Mouse (Mus musculus): ENCODE data around the gene Igfbp7. TPM values are rescaled to one million over a fixed set of nuclear protein-coding genes. Genes with fewer than 3 reads are reported as not detected.

The Igfbp7 gene
- total and polyA plus RNA-seq, 3 experiments, result 0.07 TPM; not detected in 2

DNA sequence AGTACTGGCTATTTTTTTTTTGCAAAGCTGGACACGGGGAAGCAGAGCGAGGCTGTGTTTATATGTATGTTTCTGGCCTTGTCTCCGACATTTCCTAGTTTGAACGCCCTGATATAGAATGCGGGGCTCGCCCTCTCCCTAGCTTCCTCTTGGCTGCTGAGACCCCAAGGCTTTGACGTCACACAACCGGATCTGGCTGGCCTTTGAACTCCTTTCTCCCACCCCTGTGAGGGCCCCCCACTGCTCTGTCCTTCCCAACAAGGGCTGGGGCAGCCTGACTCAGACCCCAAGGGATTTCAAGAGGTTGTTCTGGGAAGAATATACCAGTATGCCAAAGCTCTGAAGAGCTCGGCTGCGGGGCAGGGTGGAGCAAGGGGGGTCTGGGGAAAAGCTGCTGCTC is 49.5 kb downstream of the Igfbp7 start:
- H3K4me3 ChIP-seq (ENCODE audit: control insufficient read depth in 1 of 2, insufficient read depth in 1 of 2, low read depth in 2 of 2, low read length in 2 of 2), result no peak overlapping the region
- H3K4me1 ChIP-seq (ENCODE audit: control insufficient read depth in 1 of 2, insufficient read depth in 2 of 2, low read length in 2 of 2), result no peaks in the 10 kb centered on the region
- TF ChIP-seq ZNF384 (IDR thresholded peaks at IDR 0.05; ENCODE audit: low read depth, low read length) (no peak), HCFC1 (IDR thresholded peaks at IDR 0.05; ENCODE audit: low read depth, low read length) (no peak), ZMIZ1 (IDR thresholded peaks at IDR 0.05; ENCODE audit: low read depth, low read length) (no peak), RCOR1 (IDR thresholded peaks at IDR 0.05; ENCODE audit: low read depth, low read length) (no peak), USF2 (IDR thresholded peaks at IDR 0.05; ENCODE audit: borderline replicate concordance in 1 of 2, insufficient read depth in 1 of 2, low read depth in 1 of 2, low read length in 2 of 2) (no peak), E2F4 (IDR thresholded peaks at IDR 0.05; ENCODE audit: borderline replicate concordance, low read depth, low read length) (no peak), POLR2AphosphoS5 (IDR thresholded peaks at IDR 0.05; ENCODE audit: borderline replicate concordance, low read depth, low read length) (no peak), RAD21 (IDR thresholded peaks at IDR 0.05; ENCODE audit: low read depth, low read length) (no peak), MAX (IDR thresholded peaks at IDR 0.05; ENCODE audit: low read length) (no peak), MAFK (IDR thresholded peaks at IDR 0.05; ENCODE audit: borderline replicate concordance, low read depth, low read length) (no peak), POLR2AphosphoS2 (IDR thresholded peaks at IDR 0.05; ENCODE audit: low read length) (no peak), TAL1 (IDR thresholded peaks at IDR 0.05; ENCODE audit: low read length) (no peak), ZKSCAN1 (IDR thresholded peaks at IDR 0.05; ENCODE audit: low read depth, low read length) (no peak)
- DNase-seq (ENCODE audit: low read depth, low spot score), result no peak
- peaks cover 2 to 7% of the 10 kb centered on the region in 2 experiments; a peak in 3 of 4 replicates for H3K27me3 ChIP-seq (ENCODE audit: control insufficient read depth in 1 of 2, insufficient read depth in 2 of 2, low read length in 2 of 2)
- no peaks in the 10 kb centered on the region; the same call in 1 of the 2 replicates for H3K79me2 ChIP-seq (ENCODE audit: control insufficient read depth, insufficient read depth, low read length, poor library complexity)
- no peak overlapping the region for H3K9ac ChIP-seq (ENCODE audit: control insufficient read depth, low read depth, low read length, poor library complexity, severe bottlenecking)
- no peaks in the 10 kb centered on the region for H3K9me3 ChIP-seq (replicated peaks; ENCODE audit: insufficient read depth, low read length)
- no peaks in the 10 kb centered on the region for H3K36me3 ChIP-seq (ENCODE audit: control insufficient read depth in 1 of 2, insufficient read depth in 2 of 2, low read length in 2 of 2)
- no peak overlapping the region for H3K27ac ChIP-seq (ENCODE audit: control insufficient read depth, low read depth, low read length)

DNA sequence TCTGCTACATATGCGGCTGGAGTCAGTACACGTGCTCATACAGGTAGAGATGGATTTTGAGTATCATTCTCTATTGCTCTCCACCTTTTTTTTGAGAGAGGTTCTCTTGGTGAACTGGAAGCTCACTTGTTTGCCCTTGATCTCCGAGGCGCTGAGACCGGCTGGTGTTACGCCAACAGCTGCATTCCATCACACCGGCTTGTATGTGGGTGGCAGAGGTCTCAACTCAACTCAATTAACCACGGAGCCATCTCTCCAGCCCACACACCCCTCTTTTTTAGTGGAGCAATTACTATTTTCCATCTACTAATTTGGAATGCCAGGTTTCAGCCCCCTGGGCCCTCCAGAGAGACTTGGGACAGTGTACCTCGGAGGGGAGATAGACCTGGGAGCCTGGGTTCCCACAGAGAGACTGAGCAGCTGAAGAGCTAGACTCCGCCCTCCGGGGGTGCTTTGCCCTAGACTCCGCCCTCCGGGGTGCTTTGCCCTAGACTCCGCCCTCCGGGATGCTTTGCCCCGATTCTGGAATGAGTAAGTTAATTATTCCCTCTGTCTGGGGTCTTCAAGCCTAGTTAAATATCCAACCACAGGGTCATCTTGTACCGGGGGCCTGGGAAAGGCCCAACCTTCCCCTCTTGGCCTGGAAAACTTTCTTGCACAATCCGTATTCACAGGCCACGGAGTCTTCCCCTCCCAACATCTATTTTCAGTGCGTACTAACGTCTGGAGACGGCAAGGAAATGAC is 50.3 kb downstream of the Igfbp7 start:
- peaks cover 2 to 7% of the 10 kb centered on the region in 2 experiments; a peak in 3 of 4 replicates for H3K27me3 ChIP-seq (ENCODE audit: control insufficient read depth in 1 of 2, insufficient read depth in 2 of 2, low read length in 2 of 2)
- no peaks in the 10 kb centered on the region; the same call in 1 of the 2 replicates for H3K79me2 ChIP-seq (ENCODE audit: control insufficient read depth, insufficient read depth, low read length, poor library complexity)
- H3K4me1 ChIP-seq (ENCODE audit: control insufficient read depth in 1 of 2, insufficient read depth in 2 of 2, low read length in 2 of 2), result no peaks in the 10 kb centered on the region
- no peak overlapping the region for H3K27ac ChIP-seq (ENCODE audit: control insufficient read depth, low read depth, low read length)
- TF ChIP-seq NRF1 (IDR thresholded peaks at IDR 0.05; ENCODE audit: insufficient read depth, low read depth, low read length, poor library complexity, severe bottlenecking) (no peak), GATA1 (IDR thresholded peaks at IDR 0.05; ENCODE audit: low read depth, low read length) (no peak), MXI1 (IDR thresholded peaks at IDR 0.05; ENCODE audit: low read depth, low read length) (no peak), ZMIZ1 (IDR thresholded peaks at IDR 0.05; ENCODE audit: low read depth, low read length) (no peak), POLR2AphosphoS2 (IDR thresholded peaks at IDR 0.05; ENCODE audit: low read length) (no peak), ETS1 (IDR thresholded peaks at IDR 0.05; ENCODE audit: low read depth, low read length) (no peak), HCFC1 (IDR thresholded peaks at IDR 0.05; ENCODE audit: low read depth, low read length) (no peak), CHD2 (IDR thresholded peaks at IDR 0.05; ENCODE audit: low read length) (no peak), E2F4 (IDR thresholded peaks at IDR 0.05; ENCODE audit: borderline replicate concordance, low read depth, low read length) (no peak), SIN3A (IDR thresholded peaks at IDR 0.05; ENCODE audit: low read length) (no peak), NELFE (IDR thresholded peaks at IDR 0.05; ENCODE audit: low read depth, low read length) (no peak), USF2 (IDR thresholded peaks at IDR 0.05; ENCODE audit: borderline replicate concordance in 1 of 2, insufficient read depth in 1 of 2, low read depth in 1 of 2, low read length in 2 of 2) (no peak), TBP (IDR thresholded peaks at IDR 0.05; ENCODE audit: low read depth, low read length) (no peak)
- no peaks in the 10 kb centered on the region for H3K9me3 ChIP-seq (replicated peaks; ENCODE audit: insufficient read depth, low read length)
- H3K9ac ChIP-seq (ENCODE audit: control insufficient read depth, low read depth, low read length, poor library complexity, severe bottlenecking), result no peak overlapping the region
- no peak for DNase-seq (ENCODE audit: low read depth, low spot score)
- H3K36me3 ChIP-seq (ENCODE audit: control insufficient read depth in 1 of 2, insufficient read depth in 2 of 2, low read length in 2 of 2), result no peaks in the 10 kb centered on the region
- no peak overlapping the region for H3K4me3 ChIP-seq (ENCODE audit: control insufficient read depth in 1 of 2, insufficient read depth in 1 of 2, low read depth in 2 of 2, low read length in 2 of 2)

Data from MEL (cell line).